Mouse (Mus musculus) stomach, postnatal 0 days (tissue): ENCODE measurements around the gene Gnb1l. TPM values are rescaled to one million over a fixed set of nuclear protein-coding genes. Genes with fewer than 3 reads are reported as not detected.

Experiments
- ATAC-seq: fragments of 200-750 bp; cut with Nextera tagmentation; 2 replicates; pipeline ENCODE4 v1.8.0; 2017; ENCODE audit not compliant: low FRiP score, low TSS enrichment
- DNase-seq: peaks from one replicate; pipeline ENCODE4 v3.0.0-alpha.2; 2016; ENCODE audit warnings: low spot score
- H3K27ac ChIP-seq: fragments of 300-500 bp; sonication (generic); replicated peaks from 2 replicates; pipeline ENCODE4 v1.5.1; 2014; ENCODE audit warnings: mild to moderate bottlenecking, control low read depth
- H3K27me3 ChIP-seq: fragments of 300-500 bp; sonication (generic); 2 replicates; pipeline ENCODE4 v1.6.1; 2014; ENCODE audit warnings: low read length; ENCODE audit not compliant: control insufficient read depth, insufficient read depth
- H3K36me3 ChIP-seq: fragments of 300-500 bp; sonication (generic); 2 replicates; pipeline ENCODE4 v1.6.1; 2014; ENCODE audit warnings: low read length, mixed read lengths; ENCODE audit not compliant: control insufficient read depth, insufficient read depth
- H3K4me1 ChIP-seq: fragments of 300-500 bp; sonication (generic); replicated peaks from 2 replicates; pipeline ENCODE4 v1.6.1; 2014; ENCODE audit warnings: antibody characterized with exemption; ENCODE audit not compliant: control insufficient read depth, insufficient read depth
- H3K4me2 ChIP-seq: fragments of 300-500 bp; sonication (generic); replicated peaks from 2 replicates; pipeline ENCODE4 v1.6.1; 2014; ENCODE audit warnings: low read depth, mild to moderate bottlenecking, control low read depth, moderate library complexity
- H3K4me3 ChIP-seq: fragments of 300-500 bp; sonication (generic); 2 replicates; pipeline ENCODE4 v1.5.1; 2014; ENCODE audit warnings: low read depth, low read length, control low read depth
- H3K9ac ChIP-seq: fragments of 300-500 bp; sonication (generic); 2 replicates; pipeline ENCODE4 v1.6.1; 2014; ENCODE audit warnings: mild to moderate bottlenecking, low read length, control low read depth, mixed read lengths
- H3K9me3 ChIP-seq: fragments of 300-500 bp; sonication (generic); 2 replicates; pipeline ENCODE4 v1.6.1; 2016; ENCODE audit warnings: low read length; ENCODE audit not compliant: control insufficient read depth
- CTCF ChIP-seq: IDR thresholded peaks from 2 replicates; pipeline ENCODE4 v1.5.1; 2016; ENCODE audit warnings: antibody characterized with exemption, low read depth, mild to moderate bottlenecking, moderate library complexity
- EP300 ChIP-seq: optimal IDR thresholded peaks from 2 replicates; pipeline ENCODE3; 2016; ENCODE audit warnings: antibody characterized with exemption
- WGBS: fragments of 180-500 bp; shearing (Covaris S2); extraction: QIAGEN DNeasy Blood & Tissue Kit; methylation state at CpG from one replicate; pipeline ENCODE4 v1.1.7; 2014; 5-methylcytosine and 5-hydroxymethylcytosine counted together
- polyA plus RNA-seq: library from polyadenylated mRNA; unstranded; fragments of >200 nt; fragmentation: Nextera tagmentation; extraction: Ambion mirVana; gene quantifications from 2 replicates; pipeline ENCODE4 v1.2.1, GENCODE M21; 2015

The Gnb1l gene
- polyA plus RNA-seq, 1 experiment from 2014 or later: 9.0 TPM

DNA sequence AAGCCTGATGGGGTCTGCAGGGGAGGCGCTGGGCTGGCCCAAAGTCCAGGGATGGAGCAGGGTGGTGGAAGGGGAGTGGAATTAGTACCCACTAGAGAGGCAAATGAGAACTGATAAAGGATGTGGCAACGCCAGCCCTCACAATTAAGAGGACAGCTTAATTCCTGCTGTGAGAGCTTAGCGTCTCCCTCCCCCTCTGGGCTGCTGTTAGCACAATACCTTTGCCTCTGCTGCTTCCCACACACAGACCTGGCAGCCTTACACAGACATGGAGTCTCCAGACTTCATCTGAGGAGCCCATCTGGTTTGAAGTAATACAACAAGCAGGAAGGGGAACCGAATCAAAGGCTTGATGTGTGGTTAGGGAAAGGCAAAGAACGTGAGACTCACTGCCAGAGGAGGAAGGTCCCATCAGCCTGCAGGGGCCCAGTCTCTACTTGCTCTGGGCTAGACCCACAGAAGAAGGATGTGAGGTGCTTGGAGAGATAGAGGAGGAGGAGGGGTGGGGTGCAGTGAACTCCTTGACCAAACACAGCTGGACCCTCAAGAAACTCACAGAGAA is 79.2 kb downstream of the Gnb1l start:
- Histone ChIP-seq H3K27ac (no peak overlapping the region), H3K4me3 (no peak overlapping the region), H3K36me3 (no peaks in the 10 kb centered on the region), H3K9me3 (no peaks in the 10 kb centered on the region), H3K27me3 (peaks cover 8% of the 10 kb centered on the region; the same call in 1 of the 2 replicates), H3K4me1 (no peaks in the 10 kb centered on the region), H3K4me2 (no peak overlapping the region), H3K9ac (no peak overlapping the region)
- 42% methylated on average over 5 of the region's 5 CpGs for WGBS
- no peak for ATAC-seq
- TF ChIP-seq CTCF (no peak), EP300 (no peak)
- no peak for DNase-seq

DNA sequence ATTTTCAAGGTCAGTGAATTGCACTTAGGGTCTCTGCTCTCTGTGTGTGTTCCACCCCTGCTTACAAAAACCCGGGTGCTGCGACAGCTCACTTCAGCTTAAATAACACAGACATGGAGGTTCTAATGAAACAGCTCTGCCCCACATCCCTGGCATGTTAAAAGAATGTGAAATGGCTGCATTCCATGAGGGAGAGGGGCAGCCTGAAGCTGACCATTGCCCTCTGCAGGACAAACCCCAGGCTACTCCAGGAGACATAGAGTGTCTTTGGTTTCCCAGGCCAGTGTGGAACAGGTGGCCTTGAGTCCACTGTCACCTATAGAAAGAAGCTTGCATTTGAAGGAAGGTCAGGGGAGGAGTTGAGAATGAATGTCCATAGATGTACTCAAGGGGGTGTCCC is 81.9 kb downstream of the Gnb1l start:
- Histone ChIP-seq H3K27ac (no peak overlapping the region), H3K4me1 (no peaks in the 10 kb centered on the region), H3K27me3 (peaks cover 27% of the 10 kb centered on the region; the same call in 1 of the 2 replicates), H3K9me3 (no peaks in the 10 kb centered on the region), H3K4me2 (no peak overlapping the region), H3K9ac (no peak overlapping the region), H3K36me3 (no peaks in the 10 kb centered on the region), H3K4me3 (no peak overlapping the region)
- ATAC-seq (no peak), DNase-seq (no peak)
- WGBS: 49% methylated on average over 2 of the region's 2 CpGs
- TF ChIP-seq CTCF: peak; percentile 24; the same call in 1 of the 2 replicates
- no peak for TF ChIP-seq EP300

DNA sequence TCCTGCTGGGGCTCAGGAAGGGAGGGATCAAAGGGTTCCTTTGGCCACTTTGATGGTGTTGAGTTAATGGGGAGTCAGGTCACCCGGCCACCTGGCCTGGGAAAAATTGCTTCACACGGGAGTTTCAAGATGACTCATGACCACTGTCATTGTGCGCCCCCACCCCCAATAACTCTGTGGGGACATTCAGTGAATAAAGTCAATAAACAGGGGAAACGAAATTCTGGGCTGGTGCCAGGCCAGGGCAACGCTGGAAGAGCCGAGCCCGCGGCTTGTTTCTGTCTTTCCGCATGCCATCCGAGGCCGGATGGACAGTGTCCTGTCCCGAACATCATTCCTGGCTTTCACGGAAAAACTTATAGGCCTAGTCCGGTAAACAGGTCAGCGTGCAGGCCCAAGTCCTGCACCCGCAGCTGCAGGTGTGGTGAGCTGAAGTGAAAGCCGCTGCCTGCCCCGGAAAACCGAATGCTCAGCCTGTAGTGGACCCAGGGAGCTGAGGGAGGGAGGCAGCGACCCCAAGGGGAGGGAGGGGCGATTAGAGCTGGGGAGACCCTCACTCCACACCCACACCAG is 82.6 kb downstream of the Gnb1l start:
- ATAC-seq: no peak
- Histone ChIP-seq H3K4me1 (no peaks in the 10 kb centered on the region), H3K36me3 (no peaks in the 10 kb centered on the region), H3K9me3 (no peaks in the 10 kb centered on the region), H3K27ac (no peak overlapping the region), H3K27me3 (peaks cover 34% of the 10 kb centered on the region; the same call in 1 of the 2 replicates), H3K9ac (no peak overlapping the region), H3K4me2 (peak overlapping the region; percentile 60), H3K4me3 (peak overlapping the region; percentile 43)
- TF ChIP-seq EP300 (no peak), CTCF (no peak)
- no peak for DNase-seq
- 18% methylated on average over 21 of the region's 21 CpGs for WGBS

DNA sequence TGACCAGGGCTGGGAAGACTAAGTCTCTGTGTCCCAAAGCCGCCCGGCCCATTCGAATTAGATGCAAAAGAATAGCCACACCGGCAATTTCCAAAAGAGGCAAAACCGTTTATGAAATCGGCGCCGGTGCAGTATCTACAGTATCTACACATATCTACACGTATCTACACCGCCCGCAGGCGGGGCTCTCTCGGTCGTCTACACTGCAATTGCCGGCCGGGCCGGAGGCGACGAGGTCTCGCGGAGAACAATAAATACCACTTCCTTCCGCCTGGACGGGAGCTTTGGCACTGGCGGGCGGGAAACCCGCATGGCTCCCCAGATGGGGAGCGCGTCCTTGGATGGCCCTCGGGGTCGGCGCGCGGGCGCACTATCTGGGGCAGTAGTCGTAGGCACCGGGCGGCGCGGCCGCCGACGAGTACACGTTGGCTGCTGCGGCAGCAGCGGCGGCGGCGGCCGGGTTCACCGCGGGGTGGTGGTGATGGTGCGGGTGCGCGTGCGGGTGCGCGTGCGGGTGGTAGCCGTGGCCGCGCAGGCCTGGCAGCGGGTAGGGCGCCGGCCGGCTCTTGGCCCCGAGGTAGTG is 83.2 kb downstream of the Gnb1l start:
- no peak overlapping the region for H3K27ac ChIP-seq
- H3K4me1 ChIP-seq: peaks cover 5% of the 10 kb centered on the region
- DNase-seq (no peak), ATAC-seq (peak; percentile 28; the same call in 1 of the 2 replicates)
- TF ChIP-seq CTCF: no peak
- no peak for TF ChIP-seq EP300
- peaks cover 38% of the 10 kb centered on the region; the same call in 1 of the 2 replicates for H3K27me3 ChIP-seq
- H3K4me2 ChIP-seq: peak overlapping the region; percentile 60
- whole genome bisulfite sequencing: 4% methylated on average over 64 of the region's 66 CpGs
- peak overlapping the region; percentile 43 for H3K4me3 ChIP-seq
- H3K36me3 ChIP-seq: no peaks in the 10 kb centered on the region
- H3K9me3 ChIP-seq: no peaks in the 10 kb centered on the region
- H3K9ac ChIP-seq: no peak overlapping the region

DNA sequence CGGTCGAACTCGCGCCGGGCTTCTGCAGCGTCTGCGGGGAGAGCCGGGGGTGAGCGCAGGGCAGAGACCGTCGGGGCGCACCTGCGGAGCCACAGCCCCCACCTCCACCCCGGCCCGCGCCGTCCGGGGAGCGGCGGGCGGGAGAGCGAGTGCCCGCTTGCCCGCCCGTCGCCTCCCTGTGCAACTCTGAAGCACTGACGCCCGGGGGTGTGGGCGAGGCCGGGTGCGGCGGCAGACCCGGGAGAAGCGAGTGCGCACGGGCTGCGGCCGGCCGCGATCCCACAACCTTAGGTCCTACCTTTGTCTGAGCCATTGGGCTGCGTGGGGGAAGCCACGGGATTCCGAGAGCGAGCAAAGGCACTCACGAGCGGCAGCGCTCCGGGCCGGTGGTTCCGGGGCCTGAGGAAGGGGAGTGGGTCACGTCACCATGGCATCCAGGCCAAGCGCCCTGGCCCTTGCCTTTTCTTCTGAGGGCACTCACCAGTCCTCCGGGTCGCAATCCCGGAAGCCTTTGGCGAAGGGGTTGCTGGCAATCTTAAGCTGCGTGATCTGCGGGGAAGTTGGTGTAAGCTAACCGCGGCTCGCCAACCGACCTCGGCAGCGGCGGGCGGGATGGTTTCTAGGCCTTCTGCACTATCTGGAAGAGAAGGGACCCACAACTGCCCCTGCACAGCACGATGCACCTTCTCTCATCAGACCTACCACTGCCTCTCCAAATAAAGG is 84.1 kb downstream of the Gnb1l start:
- Histone ChIP-seq H3K9ac (no peak overlapping the region), H3K27ac (no peak overlapping the region), H3K4me3 (peak overlapping the region; percentile 43), H3K4me2 (peak overlapping the region; percentile 60), H3K36me3 (no peaks in the 10 kb centered on the region), H3K9me3 (no peaks in the 10 kb centered on the region), H3K27me3 (peaks cover 38% of the 10 kb centered on the region; the same call in 1 of the 2 replicates), H3K4me1 (peaks cover 5% of the 10 kb centered on the region)
- 12% methylated on average over 56 of the region's 67 CpGs for WGBS
- ATAC-seq (no peak), DNase-seq (no peak)
- TF ChIP-seq CTCF: no peak
- no peak for TF ChIP-seq EP300
